Mouse (Mus musculus) heart, adult 2 months (tissue): ENCODE measurements around the gene Naa38. TPM values are rescaled to one million over a fixed set of nuclear protein-coding genes. Genes with fewer than 3 reads are reported as not detected.

Experiments used
- DNase-seq, 2 experiments: peaks; one replicate each; pipeline ENCODE4 v3.0.0; 2021
- H3K27ac ChIP-seq: fragments of 200-600 bp; 2 replicates; pipeline ENCODE4 v1.8.1; 2022
- H3K27me3 ChIP-seq: fragments of 200-500 bp; 2 replicates; pipeline ENCODE4 v1.6.1; 2012; ENCODE audit warnings: mild to moderate bottlenecking, low read length, inconsistent platforms, mixed read lengths; ENCODE audit not compliant: control insufficient read depth, insufficient read depth
- H3K36me3 ChIP-seq: fragments of 200-500 bp; 2 replicates; pipeline ENCODE4 v1.6.1; 2012; ENCODE audit warnings: low read length, inconsistent platforms; ENCODE audit not compliant: control insufficient read depth, insufficient read depth
- H3K4me1 ChIP-seq: fragments of 200-500 bp; 2 replicates; pipeline ENCODE4 v1.6.1; 2011; ENCODE audit warnings: low read length; ENCODE audit not compliant: control insufficient read depth, insufficient read depth
- H3K4me3 ChIP-seq: fragments of 200-600 bp; 2 replicates; pipeline ENCODE4 v1.8.1; 2022
- H3K79me2 ChIP-seq: fragments of 200-500 bp; replicated peaks from 2 replicates; pipeline ENCODE4 v1.6.1; 2012; ENCODE audit warnings: mild to moderate bottlenecking, inconsistent platforms, low read length, moderate library complexity, mixed read lengths; ENCODE audit not compliant: control insufficient read depth, insufficient read depth
- H3K9ac ChIP-seq: fragments of 200-500 bp; 2 replicates; pipeline ENCODE4 v1.6.1; 2012; ENCODE audit warnings: low read depth, mild to moderate bottlenecking, control low read depth, inconsistent platforms, low read length, mixed read lengths
- CTCF ChIP-seq: fragments of 200-600 bp; IDR thresholded peaks from 2 replicates; pipeline ENCODE4 v1.8.1; 2022; ENCODE audit warnings: antibody characterized with exemption, mild to moderate bottlenecking, moderate library complexity
- EP300 ChIP-seq: fragments of 200-500 bp; IDR thresholded peaks from 2 replicates; pipeline ENCODE4 v1.6.1; 2011; ENCODE audit warnings: low read depth, low read length, control low read depth; ENCODE audit not compliant: insufficient read depth
- POLR2A ChIP-seq: fragments of 200-500 bp; IDR thresholded peaks from 2 replicates; pipeline ENCODE4 v1.6.1; 2011; ENCODE audit warnings: mild to moderate bottlenecking, low read depth, low read length, control low read depth; ENCODE audit not compliant: insufficient read depth
- WGBS: fragments of 180-500 bp; shearing (Covaris S2); methylation state at CpG from one replicate; pipeline ENCODE4 v1.1.7; 2018; 5-methylcytosine and 5-hydroxymethylcytosine counted together
- intact Hi-C: fragments of 180-260 bp; cut with DNase I; formaldehyde crosslinking; loops from one replicate; pipeline ENCODE4 v1.15.1; 2025
- polyA plus RNA-seq: library from polyadenylated mRNA; depleted of rRNA; stranded (reverse); fragments of >200 nt; gene quantifications from 2 replicates; pipeline ENCODE4 v1.2.3, GENCODE M21; 2012
- total RNA-seq, 2 experiments: library from RNA; stranded (reverse); gene quantifications; 2 replicates each; pipeline ENCODE4 v1.2.3; 2021

Gene Naa38
- total and polyA plus RNA-seq, 3 experiments: 102 to 145 (median 113) TPM

- 76% methylated on average over 3 of the region's 3 CpGs for WGBS
- Histone ChIP-seq H3K27me3 (no peaks in the 10 kb centered on the region), H3K9ac (no peak overlapping the region), H3K4me3 (no peak overlapping the region), H3K27ac (no peak overlapping the region), H3K36me3 (no peaks in the 10 kb centered on the region), H3K79me2 (no peaks in the 10 kb centered on the region), H3K4me1 (no peaks in the 10 kb centered on the region)
- intact Hi-C loops: no loop called here
- DNase-seq: no peak
- TF ChIP-seq CTCF (no peak), POLR2A (no peak), EP300 (no peak)
These were observed 15.7 kb upstream of the Naa38 start for GRCm38 (mm10) chr11:69379600-69379999.

GRCm38 (mm10) chr11:69381356-69381755 lies 13.9 kb upstream of the Naa38 start:
- Histone ChIP-seq H3K27ac (no peak overlapping the region), H3K79me2 (no peaks in the 10 kb centered on the region), H3K4me3 (no peak overlapping the region), H3K36me3 (no peaks in the 10 kb centered on the region), H3K4me1 (no peaks in the 10 kb centered on the region), H3K9ac (no peak overlapping the region), H3K27me3 (no peaks in the 10 kb centered on the region)
- WGBS: 67% methylated on average over 6 of the region's 6 CpGs
- intact Hi-C loops: loop anchor here (5.0 kb wide), 1 partner anchor 184 kb away; the partner anchor contains the start of gene Alox8
- TF ChIP-seq CTCF (no peak), POLR2A (no peak), EP300 (no peak)
- no peak for DNase-seq

GRCm38 (mm10) chr11:69382478-69383105 lies 12.7 kb upstream of the Naa38 start:
- no peak for TF ChIP-seq POLR2A
- no peak for TF ChIP-seq CTCF
- no peak for TF ChIP-seq EP300
- H3K79me2 ChIP-seq: no peaks in the 10 kb centered on the region
- no peaks in the 10 kb centered on the region for H3K27me3 ChIP-seq
- no peak for DNase-seq
- WGBS: 55% methylated on average over 10 of the region's 10 CpGs
- H3K4me3 ChIP-seq: no peak overlapping the region
- no peaks in the 10 kb centered on the region for H3K4me1 ChIP-seq
- intact Hi-C loops: loop anchor here (5.0 kb wide), 1 partner anchor 185 kb away; the partner anchor contains the start of gene Alox8
- H3K27ac ChIP-seq: no peak overlapping the region
- no peak overlapping the region for H3K9ac ChIP-seq
- no peaks in the 10 kb centered on the region for H3K36me3 ChIP-seq

GRCm38 (mm10) chr11:69384979-69385378 lies 10.3 kb upstream of the Naa38 start:
- intact Hi-C loops: loop anchor here (5.0 kb wide), 2 partner anchors 63 to 188 kb away; partner anchors contain the start of genes Alox8, Cntrob and Trappc1
- Histone ChIP-seq H3K36me3 (no peaks in the 10 kb centered on the region), H3K27me3 (no peaks in the 10 kb centered on the region), H3K4me1 (no peaks in the 10 kb centered on the region), H3K27ac (no peak overlapping the region), H3K79me2 (no peaks in the 10 kb centered on the region), H3K4me3 (no peak overlapping the region), H3K9ac (no peak overlapping the region)
- no peak for TF ChIP-seq EP300
- no peak for TF ChIP-seq POLR2A
- no peak for TF ChIP-seq CTCF
- 87% methylated on average over 6 of the region's 6 CpGs for WGBS
- DNase-seq: no peak

- Histone ChIP-seq H3K36me3 (no peaks in the 10 kb centered on the region), H3K79me2 (no peaks in the 10 kb centered on the region), H3K4me3 (no peak overlapping the region), H3K27ac (no peak overlapping the region), H3K4me1 (no peaks in the 10 kb centered on the region; the same call in 1 of the 2 replicates), H3K9ac (no peak overlapping the region), H3K27me3 (no peaks in the 10 kb centered on the region)
- TF ChIP-seq POLR2A (no peak), EP300 (no peak), CTCF (no peak)
- DNase-seq: no peak
- WGBS: 71% methylated on average over 7 of the region's 7 CpGs
- intact Hi-C loops: loop anchor here (5.0 kb wide), 1 partner anchor 64 kb away; the partner anchor contains the start of genes Cntrob and Trappc1
These were observed 8.5 kb upstream of the Naa38 start for GRCm38 (mm10) chr11:69386758-69387157.

- TF ChIP-seq CTCF: peak; percentile 29; the same call in 1 of the 2 replicates
- no peak for TF ChIP-seq EP300
- TF ChIP-seq POLR2A: no peak
- intact Hi-C loops: loop anchor here (5.0 kb wide), 1 partner anchor 66 kb away; the partner anchor contains the start of genes Cntrob and Trappc1
- WGBS: over 99% methylated on average over 4 of the region's 4 CpGs
- DNase-seq: no peak
- Histone ChIP-seq H3K9ac (no peak overlapping the region), H3K4me1 (no peaks in the 10 kb centered on the region; the same call in 1 of the 2 replicates), H3K79me2 (no peaks in the 10 kb centered on the region), H3K4me3 (no peak overlapping the region), H3K27ac (no peak overlapping the region), H3K27me3 (no peaks in the 10 kb centered on the region), H3K36me3 (no peaks in the 10 kb centered on the region)
These were observed 6.6 kb upstream of the Naa38 start for GRCm38 (mm10) chr11:69388680-69389079.
